25 mouse cellular contexts compared by ENCODE assay signal in genomic region chr9:54287804-54288203, GRCm38 (mm10). TPM values are rescaled to one million over a fixed set of nuclear protein-coding genes. Genes with fewer than 3 reads are reported as not detected.
A peak's percentile ranks its signal among the peaks of the same experiment; 100 is the strongest.
DNase-seq lines count a peak whose midpoint lies in the region; ATAC-seq and TF ChIP-seq lines count a peak whose summit lies in the region.
"Had no signal": no experiment of that assay in that cellular context is flagged by ENCODE, and none has a peak within 500 bp of the region (broad histone marks: within the 10 kb centered on the region; RNA-seq: fewer than 3 reads in every experiment).

No protein-coding gene starts in this region.

- ATAC-seq in kidney, embryonic 15.5 days (replicated peaks; ENCODE audit: low FRiP score), result peak; percentile 63; the same call in 1 of the 2 replicates
- ATAC-seq in kidney, postnatal 0 days (replicated peaks; ENCODE audit: low FRiP score, low read depth), result no peak
- ATAC-seq: forebrain, embryonic 13.5 days; forebrain, embryonic 15.5 days had no signal

- H3K9ac ChIP-seq in kidney, embryonic 15.5 days, result no peak overlapping the region
- H3K9ac ChIP-seq in kidney, postnatal 0 days (ENCODE audit: low read depth, low read length), result no peak overlapping the region
- H3K9ac ChIP-seq: embryonic facial prominence, embryonic 12.5 days; forebrain, embryonic 13.5 days; forebrain, embryonic 15.5 days had no signal

- H3K4me3 ChIP-seq in kidney, embryonic 15.5 days (replicated peaks), result no peak overlapping the region
- H3K4me3 ChIP-seq in kidney, postnatal 0 days (replicated peaks; ENCODE audit: low read depth, low read length), result no peak overlapping the region
- no peak overlapping the region for H3K4me3 ChIP-seq in brown adipose tissue, adult 24 weeks (ENCODE audit: insufficient read depth, low read depth, low read length)
- H3K4me3 ChIP-seq: embryonic facial prominence, embryonic 10.5 days; embryonic facial prominence, embryonic 12.5 days; forebrain, embryonic 13.5 days; forebrain, embryonic 15.5 days had no signal

- DNase-seq in kidney, postnatal 36 days, result no peak
- DNase-seq in kidney, postnatal 0 days (ENCODE audit: low spot score), result peak; percentile 29
- no peak for DNase-seq in kidney, adult 11 months
- no peak for DNase-seq in gastrocnemius, adult 8-10 months (ENCODE audit: low spot score in 2 of 2)
- DNase-seq: adrenal gland, adult 2 months; adrenal gland, postnatal 25 days; cerebellum, adult 11-12 months; cerebellum, adult 2 months; cerebellum, adult 9-10 months; cerebellum, postnatal 10 days; cerebellum, postnatal 25 days had no signal

- TF ChIP-seq CTCF in kidney, postnatal 0 days (IDR thresholded peaks at IDR 0.05; ENCODE audit: low read depth), result no peak

- H3K9me3 ChIP-seq in kidney, embryonic 15.5 days (replicated peaks), result no peaks in the 10 kb centered on the region
- no peaks in the 10 kb centered on the region for H3K9me3 ChIP-seq in kidney, postnatal 0 days (replicated peaks; ENCODE audit: low read length)
- H3K9me3 ChIP-seq: embryonic facial prominence, embryonic 10.5 days; embryonic facial prominence, embryonic 12.5 days; forebrain, embryonic 13.5 days; forebrain, embryonic 15.5 days had no signal

- 15% methylated on average over 5 of the region's 5 CpGs for WGBS in kidney, embryonic 15.5 days
- WGBS in kidney, postnatal 0 days, result 23% methylated on average over 5 of the region's 5 CpGs

- H3K27ac ChIP-seq in kidney, embryonic 15.5 days, result peak overlapping the region; percentile 66
- H3K27ac ChIP-seq in kidney, postnatal 0 days, result no peak overlapping the region
- peak overlapping the region; percentile 63 for H3K27ac ChIP-seq in brown adipose tissue, adult 24 weeks (replicated peaks; ENCODE audit: low read depth, low read length)
- H3K27ac ChIP-seq: embryonic facial prominence, embryonic 10.5 days; embryonic facial prominence, embryonic 12.5 days; forebrain, embryonic 13.5 days; forebrain, embryonic 15.5 days had no signal

- peaks cover 24% of the 10 kb centered on the region for H3K27me3 ChIP-seq in kidney, embryonic 15.5 days
- H3K27me3 ChIP-seq in kidney, postnatal 0 days (ENCODE audit: insufficient read depth, low read length), result no peaks in the 10 kb centered on the region

- H3K36me3 ChIP-seq in kidney, embryonic 15.5 days, result no peaks in the 10 kb centered on the region
- no peaks in the 10 kb centered on the region for H3K36me3 ChIP-seq in kidney, postnatal 0 days (ENCODE audit: insufficient read depth, low read length)
- H3K36me3 ChIP-seq: embryonic facial prominence, embryonic 10.5 days; embryonic facial prominence, embryonic 12.5 days; forebrain, embryonic 15.5 days had no signal

- H3K4me1 ChIP-seq in kidney, embryonic 15.5 days, result peaks cover 16% of the 10 kb centered on the region
- peaks cover 3% of the 10 kb centered on the region; the same call in 1 of the 2 replicates for H3K4me1 ChIP-seq in kidney, postnatal 0 days (replicated peaks; ENCODE audit: insufficient read depth, low read length)
- H3K4me1 ChIP-seq in brown adipose tissue, adult 24 weeks (ENCODE audit: control insufficient read depth, insufficient read depth, insufficient read length, low read length), result no peaks in the 10 kb centered on the region

- no peak overlapping the region for H3K4me2 ChIP-seq in kidney, embryonic 15.5 days
- no peak overlapping the region for H3K4me2 ChIP-seq in kidney, postnatal 0 days (ENCODE audit: low read length)
- H3K4me2 ChIP-seq: embryonic facial prominence, embryonic 12.5 days; forebrain, embryonic 13.5 days; forebrain, embryonic 15.5 days had no signal

RNA-seq across cellular contexts. Expression of gene Gldn, which starts 1.5 kb away (rescaled TPM):
- 4.2 and 4.4 TPM in 2 replicates for polyA plus RNA-seq in kidney, embryonic 15.5 days (2015; fragmentation: Nextera tagmentation; extraction: Ambion mirVana)
- 4.6 and 5.4 TPM in 2 replicates for polyA plus RNA-seq in kidney, postnatal 0 days (2015; fragmentation: Nextera tagmentation; extraction: Ambion mirVana)
- 20.5 and 31.4 TPM in 2 replicates for polyA plus RNA-seq in brown adipose tissue, adult 24 weeks (2012; ENCODE audit: insufficient read depth, insufficient read length, missing spikeins)
- total RNA-seq in gastrocnemius, adult 8-10 months (2022), result under 1 TPM; 0.15 to 0.46 (median 0.34) TPM
- total RNA-seq: ES-E14, MEL had no signal
- polyA plus RNA-seq: C2C12 had no signal

RNA-seq across cellular contexts. Expression of gene Cyp19a1, which starts 19.9 kb away (rescaled TPM):
- not detected in 2 replicates for polyA plus RNA-seq in kidney, embryonic 15.5 days (2015; fragmentation: Nextera tagmentation; extraction: Ambion mirVana)
- not detected in 2 replicates for polyA plus RNA-seq in kidney, postnatal 0 days (2015; fragmentation: Nextera tagmentation; extraction: Ambion mirVana)
- polyA plus RNA-seq in brown adipose tissue, adult 24 weeks (2012; ENCODE audit: insufficient read depth, insufficient read length, missing spikeins), result not detected in 2 replicates
- total RNA-seq in gastrocnemius, adult 8-10 months (2022), result not detected
- total RNA-seq: adrenal gland, adult 2 months; adrenal gland, postnatal 10 days; adrenal gland, postnatal 25 days; adrenal gland, postnatal 4 days; ES-E14; MEL had no signal
- polyA plus RNA-seq: adrenal gland, adult 2 months; C2C12; cerebellum, adult 2 months; cortical plate, adult 2 months; embryonic facial prominence, embryonic 10.5 days; embryonic facial prominence, embryonic 14.5 days; forebrain, embryonic 11.5 days had no signal
